Mouse (Mus musculus) lung, postnatal 0 days (tissue): Measurements from ENCODE around the gene Dvl3. TPM values are rescaled to one million over a fixed set of nuclear protein-coding genes. Genes with fewer than 3 reads are reported as not detected.
A peak's percentile ranks its signal among the peaks of the same experiment; 100 is the strongest.
"Not testable (repeated sequence)": the region's sequence is repeated elsewhere in the genome, so short reads cannot be mapped to it uniquely, and the experiment has no call there.

Experiments used
- ATAC-seq: fragments of 200-750 bp; cut with Nextera tagmentation; 2 replicates; pipeline ENCODE4 v1.8.0; 2017; ENCODE audit warnings: moderate library complexity
- DNase-seq: peaks from one replicate; pipeline ENCODE4 v3.0.0-alpha.2; 2016; ENCODE audit warnings: low spot score
- H3K27ac ChIP-seq: fragments of 300-500 bp; sonication (generic); 2 replicates; pipeline ENCODE4 v1.5.1; 2014; ENCODE audit warnings: antibody characterized with exemption, mild to moderate bottlenecking, low read length, mixed read lengths
- H3K27me3 ChIP-seq: fragments of 300-500 bp; sonication (generic); replicated peaks from 2 replicates; pipeline ENCODE4 v1.6.1; 2014; ENCODE audit warnings: low read length, mixed read lengths; ENCODE audit not compliant: insufficient read depth
- H3K36me3 ChIP-seq: fragments of 300-500 bp; sonication (generic); 2 replicates; pipeline ENCODE4 v1.6.1; 2014; ENCODE audit warnings: low read length, mixed read lengths; ENCODE audit not compliant: insufficient read depth
- H3K4me1 ChIP-seq: fragments of 300-500 bp; sonication (generic); 2 replicates; pipeline ENCODE4 v1.6.1; 2014; ENCODE audit warnings: antibody characterized with exemption, low read depth, low read length, mixed read lengths; ENCODE audit not compliant: insufficient read depth
- H3K4me2 ChIP-seq: fragments of 300-500 bp; sonication (generic); replicated peaks from 2 replicates; pipeline ENCODE4 v1.6.1; 2014; ENCODE audit warnings: low read depth, mild to moderate bottlenecking, low read length, moderate library complexity, mixed read lengths
- H3K4me3 ChIP-seq: fragments of 300-500 bp; sonication (generic); 2 replicates; pipeline ENCODE4 v1.5.1; 2014; ENCODE audit warnings: low read depth, low read length
- H3K9ac ChIP-seq: fragments of 300-500 bp; sonication (generic); replicated peaks from 2 replicates; pipeline ENCODE4 v1.6.1; 2014; ENCODE audit warnings: low read depth, mild to moderate bottlenecking
- H3K9me3 ChIP-seq: fragments of 300-500 bp; sonication (generic); 2 replicates; pipeline ENCODE4 v1.6.1; 2016; ENCODE audit warnings: low read length, mixed read lengths
- CTCF ChIP-seq: IDR thresholded peaks from 2 replicates; pipeline ENCODE4 v1.5.1; 2016; ENCODE audit warnings: antibody characterized with exemption, mild to moderate bottlenecking
- EP300 ChIP-seq: IDR thresholded peaks from 2 replicates; pipeline ENCODE4 v1.6.1; 2016; ENCODE audit warnings: antibody characterized with exemption, mild to moderate bottlenecking, control low read depth
- WGBS: fragments of 180-500 bp; shearing (Covaris S2); extraction: QIAGEN DNeasy Blood & Tissue Kit; methylation state at CpG from one replicate; pipeline ENCODE4 v1.1.7; 2014; 5-methylcytosine and 5-hydroxymethylcytosine counted together
- polyA plus RNA-seq: library from polyadenylated mRNA; unstranded; fragments of >200 nt; fragmentation: Nextera tagmentation; extraction: Ambion mirVana; gene quantifications from 2 replicates; pipeline ENCODE4 v1.2.1, GENCODE M21; 2015

Dvl3 gene
- polyA plus RNA-seq, 1 experiment from 2014 or later = 10.3 TPM

DNA sequence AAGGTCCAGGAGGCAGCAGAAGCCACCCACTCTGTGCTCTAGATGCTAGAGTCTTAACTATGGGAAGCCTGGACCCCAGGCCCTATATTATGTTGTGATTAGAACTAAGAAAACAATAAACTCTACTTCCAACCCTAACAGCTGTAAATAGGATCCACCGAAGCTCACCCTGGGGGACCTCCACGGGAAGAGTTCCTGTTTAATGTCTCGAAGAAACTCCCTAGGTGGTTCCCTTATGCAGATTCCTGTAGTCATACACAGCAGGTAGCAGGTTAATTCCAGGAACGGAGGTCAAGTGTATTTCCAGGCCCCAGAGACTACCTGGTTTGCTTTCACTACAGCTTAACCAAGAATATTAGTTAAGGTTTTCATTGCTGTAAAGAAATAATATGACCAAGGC, 31.7 kb upstream of the Dvl3 start:
- ATAC-seq = no peak
- WGBS = 35% methylated on average over 4 of the region's 4 CpGs

GRCm38 (mm10) chr16:20486048-20486447, 30.7 kb upstream of the Dvl3 start:
- ATAC-seq (no peak), DNase-seq (no peak)
- no peak overlapping the region for H3K9ac ChIP-seq
- H3K9me3 ChIP-seq = no peaks in the 10 kb centered on the region
- no peak overlapping the region for H3K4me2 ChIP-seq
- H3K27ac ChIP-seq = no peak overlapping the region
- no peaks in the 10 kb centered on the region for H3K27me3 ChIP-seq
- no peaks in the 10 kb centered on the region for H3K4me1 ChIP-seq
- WGBS = 71% methylated on average over 3 of the region's 3 CpGs
- no peak overlapping the region for H3K4me3 ChIP-seq
- H3K36me3 ChIP-seq = no peaks in the 10 kb centered on the region
- no peak for TF ChIP-seq CTCF
- no peak for TF ChIP-seq EP300

More for the DNA sequence above, 31.7 kb upstream of the Dvl3 start:
- Histone ChIP-seq H3K27me3 (no peaks in the 10 kb centered on the region), H3K9me3 (no peaks in the 10 kb centered on the region), H3K4me2 (no peak overlapping the region), H3K27ac (no peak overlapping the region), H3K4me1 (no peaks in the 10 kb centered on the region), H3K4me3 (no peak overlapping the region), H3K36me3 (no peaks in the 10 kb centered on the region), H3K9ac (no peak overlapping the region)
- no peak for DNase-seq
- TF ChIP-seq CTCF = no peak
- no peak for TF ChIP-seq EP300

- H3K27ac ChIP-seq = no peak overlapping the region
- ATAC-seq = no peak
- H3K36me3 ChIP-seq = no peaks in the 10 kb centered on the region
- no peak overlapping the region for H3K4me2 ChIP-seq
- H3K4me1 ChIP-seq = no peaks in the 10 kb centered on the region
- TF ChIP-seq CTCF (no peak), EP300 (no peak)
- H3K27me3 ChIP-seq = no peaks in the 10 kb centered on the region
- no peak for DNase-seq
- no peaks in the 10 kb centered on the region for H3K9me3 ChIP-seq
- H3K9ac ChIP-seq = no peak overlapping the region
- no peak overlapping the region for H3K4me3 ChIP-seq
- WGBS = 77% methylated on average over 1 of the region's 1 CpGs
Observed at GRCm38 (mm10) chr16:20488151-20488550, 28.6 kb upstream of the Dvl3 start.

DNA sequence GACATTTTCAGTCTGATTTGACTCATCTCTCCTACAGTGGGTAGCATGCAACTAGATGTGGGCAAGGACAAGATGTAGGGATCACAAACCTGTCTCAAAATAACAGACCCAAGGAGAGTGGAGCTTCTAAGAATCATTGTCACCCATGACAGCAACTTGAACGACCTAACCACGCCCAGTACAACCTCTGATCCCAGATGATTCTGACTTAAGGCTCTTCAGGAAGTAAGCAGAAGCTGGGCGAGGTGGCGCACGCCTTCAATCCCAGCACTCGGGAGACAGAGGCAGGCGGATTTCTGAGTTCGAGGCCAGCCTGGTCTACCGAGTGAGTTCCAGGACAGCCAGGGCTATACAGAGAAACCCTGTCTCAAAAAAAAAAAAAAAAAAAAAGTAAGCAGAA, 28.0 kb upstream of the Dvl3 start:
- H3K4me3 ChIP-seq, DNase-seq, H3K9ac ChIP-seq, H3K4me1 ChIP-seq, H3K9me3 ChIP-seq, H3K4me2 ChIP-seq, H3K27me3 ChIP-seq, ATAC-seq, H3K27ac ChIP-seq, H3K36me3 ChIP-seq: not testable (repeated sequence)
- WGBS = 76% methylated on average over 9 of the region's 9 CpGs

DNA sequence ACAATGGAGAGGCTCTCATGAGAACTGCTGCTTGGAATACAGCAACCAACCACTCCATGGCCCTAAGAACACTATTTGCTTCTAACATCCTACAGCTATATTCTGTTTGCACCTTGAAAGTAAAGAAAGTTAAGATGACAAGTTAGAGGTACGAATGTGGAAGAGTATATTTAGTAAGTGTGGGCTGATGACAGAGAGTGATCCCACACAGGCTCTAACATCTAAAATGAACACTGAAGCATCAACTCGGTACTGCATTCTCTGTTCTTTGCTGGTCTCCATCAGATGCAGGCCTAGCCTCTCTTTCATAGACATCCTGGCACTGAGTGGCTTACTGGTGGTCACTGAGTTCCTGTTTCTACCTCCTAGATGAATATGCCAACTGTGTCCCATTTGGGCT, 27.5 kb upstream of the Dvl3 start:
- Histone ChIP-seq H3K27ac (no peak overlapping the region), H3K27me3 (no peaks in the 10 kb centered on the region), H3K36me3 (no peaks in the 10 kb centered on the region), H3K4me3 (no peak overlapping the region), H3K4me2 (no peak overlapping the region), H3K4me1 (no peaks in the 10 kb centered on the region), H3K9ac (no peak overlapping the region), H3K9me3 (no peaks in the 10 kb centered on the region)
- no peak for TF ChIP-seq CTCF
- no peak for TF ChIP-seq EP300
- DNase-seq (no peak), ATAC-seq (no peak)
- WGBS = 70% methylated on average over 2 of the region's 2 CpGs

- Histone ChIP-seq H3K27me3 (no peaks in the 10 kb centered on the region), H3K4me2 (no peak overlapping the region), H3K4me1 (no peaks in the 10 kb centered on the region), H3K9ac (no peak overlapping the region), H3K27ac (no peak overlapping the region), H3K36me3 (no peaks in the 10 kb centered on the region), H3K9me3 (no peaks in the 10 kb centered on the region), H3K4me3 (no peak overlapping the region)
- no peak for TF ChIP-seq EP300
- TF ChIP-seq CTCF = peak; percentile 60
- ATAC-seq (no peak), DNase-seq (peak; percentile 26)
- 21% methylated on average over 2 of the region's 2 CpGs for WGBS
Observed at GRCm38 (mm10) chr16:20490581-20490980, 26.2 kb upstream of the Dvl3 start.

DNA sequence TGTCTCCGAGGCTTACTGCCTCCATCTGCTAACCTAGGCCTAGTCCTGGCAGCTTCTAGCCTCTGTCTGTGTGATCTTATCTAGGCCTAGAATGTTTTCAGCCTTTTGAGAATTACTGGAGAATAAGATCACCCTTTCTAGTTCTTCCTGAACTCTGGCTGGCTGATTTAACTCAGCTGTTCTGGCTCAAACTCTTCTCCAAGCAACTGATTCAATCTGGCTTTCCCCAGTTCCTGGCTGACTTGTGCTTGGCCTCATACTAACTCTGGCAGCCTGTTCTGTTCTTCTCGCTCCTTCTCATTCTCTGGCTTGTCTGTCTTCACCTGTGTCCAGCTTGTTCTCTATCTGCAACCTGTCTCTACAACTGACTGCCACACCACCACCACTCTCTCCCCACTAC, 25.5 kb upstream of the Dvl3 start:
- no peaks in the 10 kb centered on the region for H3K4me1 ChIP-seq
- H3K4me3 ChIP-seq = no peak overlapping the region
- 66% methylated on average over 2 of the region's 2 CpGs for WGBS
- H3K9ac ChIP-seq = no peak overlapping the region
- no peak for TF ChIP-seq EP300
- no peak for TF ChIP-seq CTCF
- H3K36me3 ChIP-seq = no peaks in the 10 kb centered on the region
- H3K27ac ChIP-seq = no peak overlapping the region
- no peak overlapping the region for H3K4me2 ChIP-seq
- ATAC-seq = no peak
- DNase-seq = no peak
- no peaks in the 10 kb centered on the region for H3K9me3 ChIP-seq
- H3K27me3 ChIP-seq = no peaks in the 10 kb centered on the region
